Mouse (Mus musculus): ENCODE data around the gene Megf8.

GRCm38 (mm10) chr7:25410969-25411615 lies 94.1 kb downstream of the Megf8 start:
- TF ChIP-seq ZNF384 (IDR thresholded peaks at IDR 0.05; ENCODE audit: low read depth, low read length) (no peak), HCFC1 (IDR thresholded peaks at IDR 0.05; ENCODE audit: borderline replicate concordance, insufficient read depth, low read length) (no peak)
